In the genomic region with DNA sequence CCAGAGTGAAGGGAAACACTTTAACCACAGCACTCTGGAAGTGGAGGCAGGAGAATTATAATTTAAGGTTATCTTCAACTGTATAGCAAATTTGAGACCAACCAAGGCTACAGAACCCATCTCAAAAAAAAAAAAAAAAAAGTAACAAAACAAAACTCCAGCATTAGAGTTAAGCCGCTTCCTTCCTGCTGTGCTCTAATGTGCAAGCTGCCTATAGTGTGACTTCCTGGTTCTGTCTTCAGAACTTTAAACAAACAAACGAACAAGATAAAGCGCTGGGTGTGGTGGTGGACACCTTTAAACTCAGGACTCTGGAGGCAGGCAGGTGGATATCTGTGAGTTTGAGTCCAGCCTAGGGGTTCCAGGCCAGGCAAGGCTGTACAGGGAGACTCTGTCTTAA, we compare ENCODE assay signal across 19 mouse cellular contexts. TPM values are rescaled to one million over a fixed set of nuclear protein-coding genes. Genes with fewer than 3 reads are reported as not detected.
DNase-seq lines count a peak whose midpoint lies in the region; ATAC-seq and TF ChIP-seq lines count a peak whose summit lies in the region.
"Had no signal": no experiment of that assay in that cellular context is flagged by ENCODE, and none has a peak within 500 bp of the region (broad histone marks: within the 10 kb centered on the region; RNA-seq: fewer than 3 reads in every experiment).

No protein-coding gene starts in this region.

- no peaks in the 10 kb centered on the region for H3K36me3 ChIP-seq in lung, postnatal 0 days (ENCODE audit: insufficient read depth, low read length)
- no peaks in the 10 kb centered on the region for H3K36me3 ChIP-seq in forebrain, embryonic 14.5 days (ENCODE audit: control insufficient read depth, insufficient read depth, low read length)
- H3K36me3 ChIP-seq: embryonic facial prominence, embryonic 13.5 days; forebrain, embryonic 10.5 days; heart, embryonic 10.5 days; limb, embryonic 15.5 days; stomach, embryonic 15.5 days had no signal

- H3K27ac ChIP-seq in lung, postnatal 0 days (ENCODE audit: low read length): peak overlapping the region; percentile 86
- no peak overlapping the region for H3K27ac ChIP-seq in forebrain, embryonic 14.5 days (ENCODE audit: low read depth, low read length)
- H3K27ac ChIP-seq: embryonic facial prominence, embryonic 13.5 days; forebrain, embryonic 10.5 days; heart, embryonic 10.5 days; stomach, embryonic 15.5 days had no signal

- peaks cover 11% of the 10 kb centered on the region for H3K4me1 ChIP-seq in lung, postnatal 0 days (ENCODE audit: insufficient read depth, low read depth, low read length)
- no peaks in the 10 kb centered on the region for H3K4me1 ChIP-seq in forebrain, embryonic 14.5 days (ENCODE audit: control insufficient read depth, insufficient read depth, low read length)
- H3K4me1 ChIP-seq: embryonic facial prominence, embryonic 13.5 days; stomach, embryonic 15.5 days had no signal

- peak overlapping the region; percentile 42 for H3K4me2 ChIP-seq in lung, postnatal 0 days (replicated peaks; ENCODE audit: low read depth, low read length)
- no peak overlapping the region for H3K4me2 ChIP-seq in forebrain, embryonic 14.5 days (ENCODE audit: low read length)
- H3K4me2 ChIP-seq: embryonic facial prominence, embryonic 13.5 days; limb, embryonic 15.5 days; midbrain, embryonic 11.5 days; stomach, embryonic 15.5 days had no signal

- peak; percentile 34 for DNase-seq in lung, postnatal 0 days (ENCODE audit: low spot score)
- no peak for DNase-seq in lung, postnatal 4 days
- DNase-seq in thymus, postnatal 4 days: peak; percentile 31
- DNase-seq in yolk sac, embryonic 10.5 days (ENCODE audit: low spot score): no peak
- no peak for DNase-seq in forebrain, embryonic 14.5 days (ENCODE audit: low spot score)
- DNase-seq: adrenal gland, adult 2 months; cerebellum, postnatal 14 days; lung, adult 2 months; right cerebral cortex, postnatal 25 days had no signal

- H3K9ac ChIP-seq in lung, postnatal 0 days (replicated peaks; ENCODE audit: low read depth): no peak overlapping the region
- H3K9ac ChIP-seq in forebrain, embryonic 14.5 days (ENCODE audit: low read length): no peak overlapping the region
- H3K9ac ChIP-seq: embryonic facial prominence, embryonic 13.5 days; limb, embryonic 15.5 days; stomach, embryonic 15.5 days had no signal

- no peak overlapping the region for H3K4me3 ChIP-seq in lung, postnatal 0 days (ENCODE audit: low read depth, low read length)
- no peak overlapping the region for H3K4me3 ChIP-seq in forebrain, embryonic 14.5 days (ENCODE audit: low read depth, low read length)
- H3K4me3 ChIP-seq: embryonic facial prominence, embryonic 13.5 days; forebrain, embryonic 10.5 days; heart, embryonic 10.5 days; limb, embryonic 15.5 days; stomach, embryonic 15.5 days had no signal

- no peak for TF ChIP-seq CTCF in lung, postnatal 0 days (IDR thresholded peaks at IDR 0.05)

- no peaks in the 10 kb centered on the region for H3K9me3 ChIP-seq in lung, postnatal 0 days (ENCODE audit: low read length)
- no peaks in the 10 kb centered on the region for H3K9me3 ChIP-seq in forebrain, embryonic 14.5 days (replicated peaks; ENCODE audit: control insufficient read depth, low read length)
- H3K9me3 ChIP-seq: embryonic facial prominence, embryonic 13.5 days; forebrain, embryonic 10.5 days; heart, embryonic 10.5 days; limb, embryonic 15.5 days; stomach, embryonic 15.5 days had no signal

- TF ChIP-seq EP300 in lung, postnatal 0 days (IDR thresholded peaks at IDR 0.05): peak; percentile 38

- 39% methylated on average over 3 of the region's 3 CpGs for WGBS in lung, postnatal 0 days
- 84% methylated on average over 3 of the region's 3 CpGs for WGBS in forebrain, embryonic 14.5 days

- ATAC-seq in lung, postnatal 0 days: no peak
- peak; percentile 92 for ATAC-seq in activated CD4-positive, CD25-positive, alpha-beta regulatory T cell, adult 4 months
- peak; percentile 62 for ATAC-seq in megakaryocyte, adult 5-6 weeks (ENCODE audit: poor library complexity, severe bottlenecking)
- no peak for ATAC-seq in forebrain, embryonic 14.5 days

- H3K27me3 ChIP-seq in lung, postnatal 0 days (replicated peaks; ENCODE audit: insufficient read depth, low read length): no peaks in the 10 kb centered on the region
- no peaks in the 10 kb centered on the region for H3K27me3 ChIP-seq in forebrain, embryonic 14.5 days (replicated peaks; ENCODE audit: control insufficient read depth, insufficient read depth, low read length)
- H3K27me3 ChIP-seq: embryonic facial prominence, embryonic 13.5 days; limb, embryonic 15.5 days; stomach, embryonic 15.5 days had no signal

RNA-seq across cellular contexts. Expression of gene Clec3b, which starts 1.3 kb away (rescaled TPM):
- polyA plus RNA-seq in lung, postnatal 0 days (2015; fragmentation: Nextera tagmentation; extraction: Ambion mirVana): 84.7 and 86.6 TPM in 2 replicates
- not detected for polyA plus RNA-seq in activated CD4-positive, CD25-positive, alpha-beta regulatory T cell, adult 4 months (2017; shearing (Covaris generic))
- total RNA-seq in megakaryocyte, adult 5-6 weeks (2015): not detected in 2 replicates
- not detected in 2 replicates for total RNA-seq in megakaryocyte, adult 5-6 weeks (2017)
- 0.36 TPM in 1 of 2 replicates, not detected in the other for polyA plus RNA-seq in forebrain, embryonic 14.5 days (2014; fragmentation: Nextera tagmentation; extraction: Ambion mirVana)
- total RNA-seq: hematopoietic stem cell, adult 5-6 weeks had no signal
- polyA plus RNA-seq: forebrain, embryonic 10.5 days; heart, embryonic 10.5 days; intestine, embryonic 14.5 days; midbrain, embryonic 11.5 days had no signal

RNA-seq across cellular contexts. Expression of gene Exosc7, which starts 39.0 kb away (rescaled TPM):
- 139 and 145 TPM in 2 replicates for polyA plus RNA-seq in lung, postnatal 0 days (2015; fragmentation: Nextera tagmentation; extraction: Ambion mirVana)
- polyA plus RNA-seq in activated CD4-positive, CD25-positive, alpha-beta regulatory T cell, adult 4 months (2017; shearing (Covaris generic)): 10 to 100 TPM; 85.5 to 95.0 TPM
- total RNA-seq in megakaryocyte, adult 5-6 weeks (2015): 38.2 and 44.3 TPM in 2 replicates
- 39.0 and 40.2 TPM in 2 replicates for total RNA-seq in megakaryocyte, adult 5-6 weeks (2017)
- polyA plus RNA-seq in forebrain, embryonic 14.5 days (2014; fragmentation: Nextera tagmentation; extraction: Ambion mirVana): 103 and 108 TPM in 2 replicates

RNA-seq across cellular contexts. Expression of gene Zdhhc3, which starts 39.0 kb away (rescaled TPM):
- polyA plus RNA-seq in lung, postnatal 0 days (2015; fragmentation: Nextera tagmentation; extraction: Ambion mirVana): 127 and 130 TPM in 2 replicates
- polyA plus RNA-seq in activated CD4-positive, CD25-positive, alpha-beta regulatory T cell, adult 4 months (2017; shearing (Covaris generic)): 10 to 100 TPM; 13.6 to 19.3 TPM
- total RNA-seq in megakaryocyte, adult 5-6 weeks (2015): 32.6 and 45.7 TPM in 2 replicates
- 33.0 and 39.0 TPM in 2 replicates for total RNA-seq in megakaryocyte, adult 5-6 weeks (2017)
- polyA plus RNA-seq in forebrain, embryonic 14.5 days (2014; fragmentation: Nextera tagmentation; extraction: Ambion mirVana): 50.7 and 51.2 TPM in 2 replicates

Comparison
In these comparisons a context has a peak if more than half of its experiments do, and no peak if none do; other contexts are left out.
1. DNase-seq: peak in lung, postnatal 0 days (single experiment) and thymus, postnatal 4 days (single experiment); none in lung, postnatal 4 days (0 of 2), yolk sac, embryonic 10.5 days (single experiment) and forebrain, embryonic 14.5 days (single experiment).
2. ATAC-seq: peak in activated CD4-positive, CD25-positive, alpha-beta regulatory T cell, adult 4 months (single experiment) and megakaryocyte, adult 5-6 weeks (single experiment); none in lung, postnatal 0 days (single experiment) and forebrain, embryonic 14.5 days (single experiment).
3. RNA of gene Clec3b, which starts 1.3 kb away (polyA plus RNA-seq): 84.7 to 86.6 TPM in lung, postnatal 0 days; 0.36 TPM in forebrain, embryonic 14.5 days and not detected in activated CD4-positive, CD25-positive, alpha-beta regulatory T cell, adult 4 months; every median in the first group is over 10 times any median in the second.